ENCODE assay signal across 19 mouse cellular contexts in the genomic region with DNA sequence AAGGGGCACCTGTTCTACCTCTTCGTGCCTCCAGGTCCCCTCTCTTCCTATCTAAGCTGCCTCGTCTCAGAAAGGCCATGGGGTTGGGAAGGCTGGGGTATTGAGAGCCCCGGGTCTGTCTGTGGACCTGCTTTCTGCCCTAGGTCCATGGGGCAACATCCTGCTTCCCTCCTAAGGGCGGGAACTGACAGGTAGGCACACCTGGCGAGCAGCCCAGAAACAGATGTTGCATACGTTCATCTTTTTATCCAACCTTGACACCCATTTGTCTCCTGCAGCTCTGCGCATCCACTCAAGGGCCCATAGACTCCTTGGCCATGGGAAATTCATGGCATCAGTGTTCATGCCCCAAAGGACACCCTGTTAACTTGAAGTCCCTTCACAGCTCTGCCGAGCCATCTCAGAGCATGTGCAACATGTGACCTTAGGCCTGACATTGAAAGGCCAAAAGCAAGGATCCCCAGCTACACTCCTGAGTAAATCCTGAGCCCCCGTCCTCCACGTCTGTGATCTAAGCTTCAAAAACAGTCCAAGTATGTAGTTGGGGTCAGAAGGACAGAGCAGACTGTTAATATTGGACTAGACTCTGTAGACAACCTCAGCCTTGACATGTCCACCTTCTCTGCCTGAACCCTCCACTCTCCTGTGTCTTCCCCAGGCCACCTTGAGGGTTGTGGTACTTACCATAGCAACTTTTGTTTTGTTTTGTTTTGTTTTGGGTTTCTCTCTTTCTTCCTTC. TPM values are rescaled to one million over a fixed set of nuclear protein-coding genes. Genes with fewer than 3 reads are reported as not detected.
"Had no signal": no experiment of that assay in that cellular context is flagged by ENCODE, and none has a peak within 500 bp of the region (broad histone marks: within the 10 kb centered on the region; RNA-seq: fewer than 3 reads in every experiment).

No protein-coding gene starts in this region.

- H3K27me3 ChIP-seq: intestine, embryonic 15.5 days; liver, embryonic 15.5 days; neural tube, embryonic 13.5 days had no signal

- H3K9me3 ChIP-seq: intestine, embryonic 15.5 days; liver, embryonic 15.5 days; megakaryocyte, embryonic 14.5 days; neural tube, embryonic 13.5 days had no signal

- H3K4me2 ChIP-seq: hindbrain, embryonic 14.5 days; intestine, embryonic 15.5 days; liver, embryonic 11.5 days; liver, embryonic 15.5 days; midbrain, embryonic 11.5 days; neural tube, embryonic 13.5 days had no signal

- H3K4me3 ChIP-seq: intestine, embryonic 15.5 days; layer of hippocampus, adult 2 months; liver, embryonic 15.5 days; megakaryocyte, embryonic 14.5 days; neural tube, embryonic 13.5 days had no signal

- DNase-seq: left cerebral cortex, postnatal 4 days; lung, adult 2 months; lung, postnatal 14 days; retina, postnatal 1 day; thymus, adult 2 months; thymus, postnatal 25 days had no signal

- ATAC-seq: intestine, embryonic 15.5 days; midbrain, embryonic 16.5 days had no signal

- H3K36me3 ChIP-seq: intestine, embryonic 15.5 days; liver, embryonic 15.5 days; neural tube, embryonic 13.5 days had no signal

- H3K27ac ChIP-seq: hindbrain, embryonic 14.5 days; layer of hippocampus, adult 2 months; liver, embryonic 15.5 days; macrophage; neural tube, embryonic 13.5 days had no signal

- H3K9ac ChIP-seq: hindbrain, embryonic 14.5 days; intestine, embryonic 15.5 days; liver, embryonic 15.5 days; neural tube, embryonic 13.5 days had no signal

RNA-seq across cellular contexts. Expression of a gene that starts 6.1 kb away (rescaled TPM):
- total RNA-seq: left cerebral cortex, adult 18-20 months; left cerebral cortex, postnatal 10 days; left cerebral cortex, postnatal 4 days had no signal
- polyA plus RNA-seq: macrophage; midbrain, embryonic 11.5 days; midbrain, embryonic 16.5 days; neural tube, embryonic 13.5 days had no signal

RNA-seq across cellular contexts. Expression of a gene that starts 39.4 kb away (rescaled TPM):
- total RNA-seq: layer of hippocampus, adult 2 months; layer of hippocampus, postnatal 14 days; left cerebral cortex, adult 18-20 months; left cerebral cortex, postnatal 10 days; left cerebral cortex, postnatal 4 days had no signal

RNA-seq across cellular contexts. Expression of a gene that starts 51.7 kb away (rescaled TPM):
- polyA plus RNA-seq: midbrain, embryonic 16.5 days had no signal
